Mouse (Mus musculus) monocyte, adult 5-6 weeks (primary cell): ENCODE data around the gene Tbx6. TPM values are rescaled to one million over a fixed set of nuclear protein-coding genes. Genes with fewer than 3 reads are reported as not detected.
"Not testable (repeated sequence)": the region's sequence is repeated elsewhere in the genome, so short reads cannot be mapped to it uniquely, and the experiment has no call there.

Experiments used
- ATAC-seq: fragments of 153-309, 156-312 bp; replicated peaks from 2 replicates; pipeline ENCODE4 v1.8.0; 2017; ENCODE audit warnings: mild to moderate bottlenecking; ENCODE audit not compliant: low TSS enrichment, insufficient number of reproducible peaks, severe bottlenecking, poor library complexity, low FRiP score
- total RNA-seq: library from RNA; stranded (forward); fragments of 200-1000, 200-491, 200-594 nt; gene quantifications from 3 replicates; pipeline ENCODE4 v1.2.3, GENCODE M21; 2017

The Tbx6 gene
- total RNA-seq, 1 experiment from 2014 or later = 2.0 TPM

DNA sequence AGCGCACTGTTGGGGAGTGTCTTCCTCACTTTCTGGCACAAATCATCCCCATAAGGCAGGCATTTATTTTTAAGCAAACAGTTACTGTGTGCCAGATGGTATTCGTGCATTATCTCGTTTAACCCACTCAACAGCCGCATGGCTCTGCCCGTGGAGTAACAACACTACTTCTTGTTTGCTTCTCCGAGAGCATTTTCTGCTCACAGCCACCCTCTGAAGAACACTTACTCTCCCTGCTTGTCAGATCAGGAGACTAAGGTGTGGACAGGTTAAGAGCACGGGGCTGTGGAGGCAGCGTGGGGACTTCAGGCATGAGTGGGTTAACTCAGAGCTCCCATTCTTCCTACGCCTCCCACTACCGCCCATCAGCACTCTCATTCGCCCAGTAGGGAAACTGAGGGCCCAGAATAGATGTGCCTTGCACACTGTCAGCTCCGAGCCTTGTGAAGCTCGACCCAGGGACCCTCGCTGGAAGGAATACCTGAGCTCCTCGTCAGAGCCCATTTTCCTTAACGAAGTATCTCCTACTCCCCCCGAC is 18.7 kb upstream of the Tbx6 start:
- ATAC-seq = no peak

DNA sequence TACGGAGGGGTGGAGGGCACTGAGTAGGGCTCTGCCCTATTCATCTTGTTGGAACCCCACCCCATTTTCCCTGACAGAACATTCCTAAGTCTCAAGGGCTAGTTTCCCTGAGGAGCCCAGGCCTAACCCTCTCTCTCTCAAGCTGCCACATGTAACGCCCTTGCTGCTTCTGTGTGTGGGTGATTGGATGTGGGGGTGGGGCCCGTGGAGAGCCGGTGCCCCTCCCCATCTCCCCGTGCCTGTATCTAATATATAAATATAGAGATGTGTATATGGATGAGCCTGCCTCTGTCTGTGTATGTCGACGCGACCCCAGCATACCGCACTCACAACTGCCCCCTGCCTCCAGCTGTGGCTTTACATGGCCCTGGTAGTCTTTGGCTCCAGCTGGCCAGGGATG is 15.7 kb upstream of the Tbx6 start:
- ATAC-seq = no peak

DNA sequence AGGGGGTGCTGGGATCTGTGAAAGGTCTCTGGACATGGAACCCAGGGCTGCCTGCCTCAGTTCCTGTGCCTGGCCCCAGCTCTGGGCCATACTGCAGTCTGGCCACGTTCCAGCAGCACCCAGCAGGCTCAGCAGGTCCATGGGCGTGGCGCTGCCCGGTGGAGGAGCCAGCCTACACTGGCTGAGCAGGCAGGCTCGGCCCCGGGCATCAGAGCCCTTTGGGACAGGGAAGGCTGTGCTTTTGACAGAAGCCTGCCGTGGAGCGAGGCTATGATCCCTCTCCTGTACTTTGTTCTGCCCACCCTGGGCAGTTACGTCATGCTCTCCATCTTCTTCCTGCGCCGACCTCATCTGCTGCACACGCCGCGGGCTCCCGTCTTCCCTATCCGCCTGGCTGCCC is 15.1 kb upstream of the Tbx6 start, which contains the start of gene Gdpd3:
TSS of gene Gdpd3 (plus strand) at position 134 of the 400 bp plus-strand sequence.
- no peak for ATAC-seq

DNA sequence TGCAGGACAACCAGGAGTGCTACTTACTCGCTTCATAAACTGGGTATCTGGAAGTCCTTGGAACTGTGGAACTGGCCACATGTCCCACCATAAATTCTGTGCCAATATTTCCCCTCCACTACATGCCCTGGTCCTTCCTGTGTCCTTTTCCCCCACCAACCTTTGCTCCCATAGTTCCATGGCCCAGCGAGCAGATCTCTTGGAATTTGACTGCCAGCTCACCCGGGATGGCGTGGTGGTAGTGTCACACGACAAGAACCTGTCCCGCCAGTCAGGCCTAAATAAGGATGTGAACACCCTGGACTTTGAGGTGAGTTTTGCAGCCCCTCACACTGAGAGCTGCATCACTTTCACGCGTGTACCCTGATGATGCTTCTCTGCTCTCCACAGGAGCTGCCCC is 14.3 kb upstream of the Tbx6 start:
- ATAC-seq = no peak

DNA sequence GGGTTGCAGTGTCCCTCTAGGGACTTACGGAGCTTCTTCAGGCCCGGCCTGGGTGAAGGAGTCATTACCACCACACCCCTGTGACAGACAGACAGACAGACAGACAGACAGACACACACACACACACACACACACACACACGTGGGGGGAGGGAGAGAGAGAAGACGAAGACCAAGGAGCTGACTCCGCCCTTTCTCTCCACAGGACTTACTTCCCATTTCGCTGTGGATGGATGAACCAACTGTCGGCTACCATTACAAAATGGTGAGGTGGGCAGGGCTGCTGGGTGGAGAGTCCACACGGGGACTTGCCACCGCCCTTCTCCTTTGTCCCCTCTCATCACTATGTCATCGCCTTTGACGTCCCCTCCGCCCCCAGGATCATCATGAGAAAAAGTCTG is 10.5 kb upstream of the Tbx6 start:
- peak; percentile 90 for ATAC-seq

DNA sequence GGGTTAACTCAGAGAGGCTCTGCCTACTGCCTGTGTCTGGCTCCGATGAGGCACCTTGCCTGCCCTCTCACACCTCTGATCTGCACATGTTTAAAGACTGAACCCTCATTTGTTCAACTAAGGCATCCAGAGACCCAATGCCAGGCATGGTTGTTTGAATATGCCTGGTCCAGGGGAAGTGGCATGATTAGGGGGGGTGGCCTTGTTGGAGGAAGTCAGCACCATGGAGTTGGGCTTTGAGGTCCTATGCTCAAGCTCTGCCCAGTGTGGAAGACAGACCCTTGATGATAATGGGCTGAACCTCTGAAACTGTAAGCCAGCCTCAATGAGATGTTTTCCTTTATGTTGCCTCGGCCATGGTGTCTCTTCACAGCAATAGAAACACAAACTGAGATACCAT is 7.9 kb upstream of the Tbx6 start:
- no peak for ATAC-seq

DNA sequence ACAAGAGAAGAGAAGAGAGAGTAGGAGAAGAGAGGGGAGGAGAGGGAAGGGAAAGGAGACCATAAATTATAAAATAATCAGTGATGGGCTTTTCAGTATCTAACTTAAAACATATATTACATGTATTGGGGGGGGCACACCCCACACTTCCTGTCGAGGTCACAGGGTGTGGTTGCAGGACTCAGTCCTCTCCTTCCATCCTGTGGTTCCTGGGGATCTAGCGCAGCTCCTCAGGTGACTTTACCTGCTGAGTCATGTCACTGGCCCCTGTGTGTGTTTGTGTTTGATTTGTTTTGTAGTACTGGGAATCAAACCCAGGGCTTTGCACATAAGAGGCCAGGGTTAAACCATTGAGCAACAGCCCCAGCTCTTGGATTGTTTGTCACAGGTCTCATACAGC is 6.8 kb upstream of the Tbx6 start:
- ATAC-seq = no peak

DNA sequence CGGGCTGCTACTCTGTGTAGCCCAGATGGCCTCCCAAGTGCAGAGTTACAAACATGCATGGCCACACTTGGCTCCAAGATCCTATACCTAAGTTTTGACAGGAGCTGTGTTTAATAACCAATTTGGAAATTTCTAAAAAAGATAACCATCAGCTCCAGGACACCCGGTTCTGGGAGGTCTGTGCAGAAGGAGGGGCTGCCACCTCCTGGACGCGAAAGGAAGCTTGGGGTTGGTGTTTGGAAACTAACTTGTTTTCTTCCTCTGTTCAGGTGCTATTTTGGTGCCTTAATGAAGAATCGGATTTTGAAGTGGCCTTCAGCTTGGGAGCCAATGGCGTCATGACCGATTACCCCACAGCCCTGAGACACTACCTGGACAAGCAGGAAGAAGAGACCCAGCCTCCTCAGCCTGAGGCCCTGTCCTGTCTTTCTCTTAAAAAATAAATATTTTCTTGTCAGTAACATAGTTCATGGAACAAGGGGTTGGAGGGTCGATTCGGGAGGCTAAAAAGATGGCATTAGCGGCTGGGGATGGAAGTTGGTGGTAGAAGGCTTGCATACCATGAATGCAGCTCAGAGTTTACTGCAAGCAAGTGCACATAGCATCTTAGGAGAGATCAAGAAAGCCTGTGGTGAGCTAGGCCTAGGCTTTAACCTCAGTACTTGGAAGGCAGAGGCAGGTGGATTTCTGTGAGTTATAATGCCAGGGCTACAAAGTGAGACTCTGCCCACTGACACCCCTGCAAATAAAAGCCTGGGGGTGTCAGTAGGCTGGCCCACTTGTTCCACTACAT is 5.9 kb upstream of the Tbx6 start:
- ATAC-seq = no peak

DNA sequence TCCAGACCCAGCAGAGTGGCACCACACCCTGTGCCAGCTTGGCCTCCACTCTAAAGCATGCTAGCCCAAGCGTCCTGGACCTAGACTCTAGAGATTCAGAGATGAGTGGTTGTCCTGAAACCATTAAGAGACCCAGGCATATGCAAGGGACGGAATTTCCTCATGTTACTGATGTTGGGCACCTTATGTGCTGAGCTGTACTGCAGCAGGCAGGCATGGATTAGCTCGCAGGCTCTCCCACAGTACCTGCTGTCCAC is 5.4 kb upstream of the Tbx6 start:
- no peak for ATAC-seq

DNA sequence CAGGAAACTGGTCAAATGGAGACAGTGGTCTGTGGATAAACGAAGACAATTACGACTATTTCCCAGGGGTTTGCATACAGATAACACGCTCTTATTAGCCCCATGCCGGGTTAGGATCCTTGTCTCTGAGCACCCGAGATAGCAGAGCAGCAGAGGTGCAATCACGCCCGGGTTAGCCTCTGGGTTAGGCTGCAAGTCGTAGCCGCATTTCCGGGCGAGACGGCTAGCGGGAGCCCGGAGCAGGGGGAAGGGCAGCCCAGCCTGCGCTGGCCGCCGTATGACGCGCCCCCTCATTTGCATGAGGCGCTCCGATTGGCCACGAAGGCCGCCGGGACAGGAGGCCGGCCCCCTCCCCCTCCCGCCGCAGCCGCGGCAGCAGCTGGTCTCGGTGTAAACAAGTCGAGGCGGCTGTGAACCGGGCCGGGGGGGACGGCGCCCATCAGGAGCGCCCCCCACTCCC is 4.7 kb upstream of the Tbx6 start, which contains the start of gene Ypel3:
TSS of gene Ypel3 (plus strand) at position 358 of the 460 bp plus-strand sequence.
- ATAC-seq = peak; percentile 77

DNA sequence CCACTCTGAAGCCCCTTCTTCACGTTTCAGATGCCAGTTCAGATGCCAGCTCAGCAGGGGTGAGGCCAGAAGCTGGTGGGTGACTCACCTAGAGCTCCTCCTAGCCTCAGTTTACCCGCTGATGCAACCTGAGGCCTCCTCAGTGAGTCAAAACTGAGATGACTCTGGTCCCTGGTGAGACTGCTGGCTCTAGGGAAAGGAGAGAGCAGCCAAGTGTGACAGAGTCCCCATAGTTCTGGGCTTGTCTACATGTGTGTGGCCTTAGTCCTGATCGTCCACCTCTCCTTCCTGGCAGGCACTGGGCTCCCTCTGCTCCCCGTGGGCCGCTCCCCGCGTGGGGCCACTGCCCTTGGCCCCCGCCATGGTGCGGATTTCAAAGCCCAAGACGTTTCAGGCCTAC is 3.8 kb upstream of the Tbx6 start:
- no peak for ATAC-seq

DNA sequence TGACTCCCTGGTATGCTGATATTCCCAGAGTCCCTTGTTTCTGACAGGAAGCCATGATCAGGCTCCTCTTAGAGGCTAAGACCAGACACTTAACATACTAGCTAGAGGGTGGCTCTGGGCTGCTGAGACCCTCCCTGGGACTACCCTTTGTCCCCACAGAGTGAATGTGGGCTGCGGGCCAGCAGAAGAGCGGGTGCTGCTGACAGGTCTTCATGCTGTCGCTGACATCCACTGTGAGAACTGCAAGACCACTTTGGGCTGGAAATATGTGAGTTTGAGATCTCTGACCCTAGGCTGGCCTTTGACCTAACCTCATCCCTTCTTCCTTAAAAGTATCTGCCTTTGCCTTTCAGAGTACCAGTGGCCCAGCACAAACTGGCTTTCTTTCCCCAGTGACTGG is 3.1 kb upstream of the Tbx6 start:
- ATAC-seq = no peak

DNA sequence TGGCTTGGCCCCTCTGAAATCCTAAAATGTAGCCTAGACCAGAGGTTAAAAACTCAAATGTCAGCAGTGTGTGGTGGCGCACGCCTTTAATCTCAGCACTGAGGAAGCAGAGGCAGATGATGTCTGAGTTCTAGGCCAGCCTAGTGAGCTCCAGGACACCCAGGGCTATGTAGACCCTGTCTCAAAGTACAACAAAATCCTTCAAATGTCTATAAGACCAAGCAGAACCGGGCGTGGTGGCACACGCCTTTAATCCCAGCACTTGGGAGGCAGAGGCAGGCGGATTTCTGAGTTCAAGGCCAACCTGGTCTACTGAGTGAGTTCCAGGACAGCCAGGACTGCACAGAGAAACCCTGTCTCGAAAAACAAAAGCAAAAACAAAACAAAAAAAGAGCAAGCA is 2.2 kb upstream of the Tbx6 start:
- not testable (repeated sequence) for ATAC-seq

DNA sequence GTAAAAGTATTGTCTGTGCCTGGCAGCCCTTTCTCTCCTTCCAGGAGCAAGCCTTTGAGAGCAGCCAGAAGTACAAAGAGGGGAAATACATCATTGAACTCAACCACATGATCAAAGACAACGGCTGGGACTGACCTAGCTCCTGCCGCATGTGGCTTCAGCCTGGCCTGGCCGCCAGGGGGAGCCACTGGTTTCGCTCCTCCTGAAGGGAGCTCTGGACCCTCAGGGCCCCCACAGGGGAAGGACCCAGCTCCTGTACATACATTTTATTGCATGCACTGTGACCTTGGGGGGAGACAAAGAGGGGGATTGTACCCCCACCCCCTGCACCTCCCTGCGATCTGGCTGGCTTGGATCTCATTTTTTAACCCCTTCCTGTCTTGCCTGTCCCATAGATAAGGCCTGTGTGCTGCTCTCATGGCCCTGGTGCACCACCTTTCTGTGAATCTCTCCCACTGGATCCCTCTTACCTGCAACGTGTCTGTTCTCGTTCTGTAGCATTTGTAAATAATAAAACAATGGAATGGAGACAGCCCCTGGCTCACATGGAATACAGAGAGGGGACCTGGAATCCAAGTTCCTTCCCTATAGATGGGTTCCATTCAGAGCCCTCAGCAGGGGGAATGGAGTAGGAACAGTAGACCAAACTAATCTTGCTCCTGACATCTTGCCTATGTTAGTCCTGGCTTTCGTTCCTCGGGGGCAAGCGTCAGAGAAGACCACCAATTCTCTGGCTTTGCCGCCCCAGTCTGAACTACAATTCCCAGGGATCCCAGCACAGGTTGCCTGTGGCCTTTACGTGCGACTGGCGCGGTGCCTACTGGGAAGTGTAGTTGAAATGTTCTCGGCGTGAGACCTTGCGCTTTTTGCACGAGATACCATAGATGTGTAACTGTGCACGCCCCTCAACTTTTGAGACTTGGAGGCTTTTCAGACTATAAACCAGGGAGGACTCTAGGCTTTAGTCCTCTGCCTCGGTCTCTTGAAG is 1.0 kb upstream of the Tbx6 start:
- peak; percentile 59 for ATAC-seq

DNA sequence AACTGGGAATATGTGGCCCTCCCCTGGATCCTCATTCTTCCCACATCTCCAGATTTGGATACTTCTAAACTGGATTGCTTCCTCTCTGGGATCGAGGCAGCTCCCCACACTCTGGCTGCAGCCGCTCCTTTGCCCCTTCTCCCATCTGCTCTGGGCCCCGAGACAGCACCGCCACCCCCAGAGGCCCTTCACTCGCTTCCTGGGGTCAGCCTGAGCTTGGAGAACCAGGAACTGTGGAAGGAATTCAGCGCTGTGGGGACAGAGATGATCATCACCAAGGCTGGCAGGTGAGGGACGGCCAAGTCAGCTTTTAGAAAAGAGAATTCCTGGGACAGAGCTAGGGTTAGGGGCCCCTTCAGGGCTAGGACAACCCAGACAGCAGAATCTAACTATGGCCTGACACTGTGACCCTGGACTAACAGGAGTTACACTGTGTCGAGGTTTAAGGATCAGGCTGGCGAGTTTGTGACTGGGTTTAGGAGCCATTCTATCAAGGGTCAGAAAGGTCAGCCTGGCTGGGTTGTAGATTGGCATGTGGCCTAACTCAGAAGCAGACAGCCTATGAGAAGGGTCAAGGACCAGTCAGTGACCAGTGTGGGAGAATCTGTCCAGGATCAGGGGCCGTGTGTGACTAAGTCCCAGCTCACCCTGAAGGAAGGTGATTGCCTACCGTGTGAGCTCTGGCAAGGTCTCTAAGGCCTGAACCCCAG is 533 bp downstream of the Tbx6 start:
- no peak for ATAC-seq

DNA sequence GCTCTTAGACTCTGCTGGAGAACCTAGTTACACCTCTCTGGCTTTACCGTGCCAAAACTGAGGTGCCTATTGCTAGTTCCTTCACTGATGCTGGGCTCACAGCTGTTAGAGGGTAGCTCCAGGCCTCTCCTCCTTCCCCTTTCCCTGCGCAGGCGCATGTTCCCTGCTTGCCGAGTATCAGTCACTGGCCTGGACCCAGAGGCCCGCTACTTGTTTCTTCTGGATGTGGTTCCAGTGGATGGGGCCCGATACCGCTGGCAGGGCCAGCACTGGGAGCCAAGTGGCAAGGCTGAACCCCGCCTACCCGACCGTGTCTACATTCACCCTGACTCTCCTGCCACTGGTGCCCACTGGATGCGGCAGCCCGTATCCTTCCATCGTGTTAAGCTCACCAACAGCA is 1.4 kb downstream of the Tbx6 start:
- ATAC-seq = no peak

DNA sequence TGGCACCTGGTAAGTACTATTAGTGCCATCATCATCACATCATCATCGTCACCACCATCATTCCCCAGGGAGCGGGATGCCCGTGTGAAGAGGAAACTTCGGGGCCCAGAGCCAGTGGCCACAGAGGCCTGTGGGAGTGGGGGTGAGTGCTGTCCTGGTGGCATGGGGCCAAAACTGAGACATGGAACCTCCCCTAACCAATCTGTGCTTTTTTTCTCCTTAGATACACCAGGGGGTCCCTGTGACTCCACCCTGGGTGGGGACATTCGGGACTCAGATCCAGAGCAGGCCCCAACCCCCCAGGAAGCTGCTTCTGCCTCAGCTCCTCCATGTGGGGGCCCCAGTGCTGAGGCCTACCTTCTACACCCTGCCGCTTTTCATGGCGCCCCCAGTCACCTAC is 3.2 kb downstream of the Tbx6 start:
- ATAC-seq = no peak

DNA sequence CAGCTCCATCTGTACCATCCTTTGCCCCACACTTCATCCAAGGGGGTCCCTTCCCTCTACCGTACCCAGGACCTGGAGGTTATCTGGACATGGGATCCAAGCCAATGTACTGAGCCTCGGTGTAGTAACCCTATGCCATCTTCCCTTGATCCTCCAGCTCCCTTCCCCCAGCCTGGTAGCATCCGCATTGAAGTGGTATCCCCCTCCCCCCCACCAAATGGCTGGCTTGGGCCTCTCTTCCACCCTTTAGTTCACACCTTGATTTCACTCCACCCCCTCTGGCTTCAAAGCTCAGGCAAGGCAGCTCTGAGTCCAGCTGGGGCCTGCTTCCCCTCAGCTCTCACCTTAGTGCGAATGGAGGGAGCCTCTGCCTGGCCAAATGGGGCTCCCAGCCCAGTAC is 3.8 kb downstream of the Tbx6 start:
- ATAC-seq = no peak

DNA sequence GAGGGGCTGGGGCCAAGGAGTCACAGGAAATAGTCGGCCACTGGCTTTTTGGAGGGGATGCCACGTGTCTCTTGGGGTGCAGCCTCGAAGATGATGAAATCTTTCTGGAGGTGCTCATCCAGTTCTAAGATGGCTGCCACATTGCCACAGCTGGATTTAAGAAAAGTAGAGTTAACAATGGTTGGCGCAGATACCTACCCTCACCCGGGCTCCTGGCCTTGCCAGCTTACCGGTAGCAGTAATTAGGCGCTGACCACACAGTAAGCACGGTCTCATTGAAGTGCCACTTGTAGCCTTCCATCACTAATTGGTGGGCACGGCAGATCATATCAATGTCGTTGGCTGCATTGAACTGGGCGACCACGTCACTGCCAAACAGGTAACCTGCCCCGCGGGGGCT is 4.9 kb downstream of the Tbx6 start:
- ATAC-seq = no peak
